Mouse (Mus musculus): ENCODE data around the gene Acad10.

- no peak for TF ChIP-seq FLI1 (IDR thresholded peaks at IDR 0.05; ENCODE audit: low read length)
- no peak for TF ChIP-seq GATA1 (IDR thresholded peaks at IDR 0.05; ENCODE audit: borderline replicate concordance, low read length)
These were observed 43.0 kb upstream of the Acad10 start for GRCm38 (mm10) chr5:121703341-121703740.
